Mouse (Mus musculus): ENCODE results near the gene Nlrp4a. TPM values are rescaled to one million over a fixed set of nuclear protein-coding genes. Genes with fewer than 3 reads are reported as not detected.

Nlrp4a gene
- polyA plus RNA-seq, 1 experiment from 2014 or later = not detected

Other genes starting within 250 kb of the Nlrp4a start
- gene Vmn1r184, start 174.8 kb upstream of the Nlrp4a start, polyA plus RNA-seq (2014; fragmentation: Nextera tagmentation; extraction: Ambion mirVana) = not detected in 2 replicates
- gene Cyp2a4, start 127.9 kb upstream of the Nlrp4a start, polyA plus RNA-seq (2014; fragmentation: Nextera tagmentation; extraction: Ambion mirVana) = not detected in 2 replicates
- gene Nlrp9c, start 31.4 kb upstream of the Nlrp4a start, polyA plus RNA-seq (2014; fragmentation: Nextera tagmentation; extraction: Ambion mirVana) = not detected in 2 replicates
- not detected in 2 replicates for gene Nlrp9a, start 99.9 kb downstream of the Nlrp4a start, polyA plus RNA-seq (2014; fragmentation: Nextera tagmentation; extraction: Ambion mirVana)
- not detected in 2 replicates for gene Vmn1r185, start 183.4 kb downstream of the Nlrp4a start, polyA plus RNA-seq (2014; fragmentation: Nextera tagmentation; extraction: Ambion mirVana)